Mouse (Mus musculus) stomach, embryonic 16.5 days (tissue): ENCODE data around the gene Tomm22. TPM values are rescaled to one million over a fixed set of nuclear protein-coding genes. Genes with fewer than 3 reads are reported as not detected.
A peak's percentile ranks its signal among the peaks of the same experiment; 100 is the strongest.
"Not testable (repeated sequence)": the region's sequence is repeated elsewhere in the genome, so short reads cannot be mapped to it uniquely, and the experiment has no call there.

Experiments used
- ATAC-seq: fragments of 200-750 bp; cut with Nextera tagmentation; 2 replicates; pipeline ENCODE4 v1.8.0; 2017; ENCODE audit warnings: moderate number of reproducible peaks, moderate TSS enrichment; ENCODE audit not compliant: insufficient read depth, low FRiP score
- H3K27ac ChIP-seq: fragments of 300-500 bp; sonication (generic); 2 replicates; pipeline ENCODE4 v1.5.1; 2014; ENCODE audit warnings: low read length
- H3K27me3 ChIP-seq: fragments of 300-500 bp; sonication (generic); 2 replicates; pipeline ENCODE4 v1.6.1; 2014; ENCODE audit warnings: low read length, control low read depth, mixed read lengths; ENCODE audit not compliant: control insufficient read depth, insufficient read depth
- H3K36me3 ChIP-seq: fragments of 300-500 bp; sonication (generic); 2 replicates; pipeline ENCODE4 v1.6.1; 2014; ENCODE audit warnings: low read length; ENCODE audit not compliant: control insufficient read depth, insufficient read depth
- H3K4me1 ChIP-seq: fragments of 300-500 bp; sonication (generic); 2 replicates; pipeline ENCODE4 v1.6.1; 2014; ENCODE audit warnings: low read length, control low read depth, mixed read lengths; ENCODE audit not compliant: control insufficient read depth, insufficient read depth
- H3K4me2 ChIP-seq: fragments of 300-500 bp; sonication (generic); 2 replicates; pipeline ENCODE4 v1.6.1; 2014; ENCODE audit warnings: low read depth, low read length, mixed read lengths
- H3K4me3 ChIP-seq: fragments of 300-500 bp; sonication (generic); replicated peaks from 2 replicates; pipeline ENCODE4 v1.5.1; 2014; ENCODE audit warnings: mild to moderate bottlenecking, low read length
- H3K9ac ChIP-seq: fragments of 300-500 bp; sonication (generic); 2 replicates; pipeline ENCODE4 v1.6.1; 2014; ENCODE audit warnings: low read length
- H3K9me3 ChIP-seq: fragments of 300-500 bp; sonication (generic); replicated peaks from 2 replicates; pipeline ENCODE4 v1.6.1; 2016; ENCODE audit warnings: low read length, control low read depth; ENCODE audit not compliant: control insufficient read depth
- WGBS: fragments of 180-500 bp; shearing (Covaris S2); extraction: QIAGEN DNeasy Blood & Tissue Kit; methylation state at CpG from one replicate; pipeline ENCODE4 v1.1.7; 2014; 5-methylcytosine and 5-hydroxymethylcytosine counted together
- polyA plus RNA-seq: library from polyadenylated mRNA; unstranded; fragments of >200 nt; fragmentation: Nextera tagmentation; extraction: Ambion mirVana; gene quantifications from 2 replicates; pipeline ENCODE4 v1.2.1, GENCODE M21; 2015

The Tomm22 gene
- polyA plus RNA-seq, 1 experiment from 2014 or later: 236 TPM

DNA sequence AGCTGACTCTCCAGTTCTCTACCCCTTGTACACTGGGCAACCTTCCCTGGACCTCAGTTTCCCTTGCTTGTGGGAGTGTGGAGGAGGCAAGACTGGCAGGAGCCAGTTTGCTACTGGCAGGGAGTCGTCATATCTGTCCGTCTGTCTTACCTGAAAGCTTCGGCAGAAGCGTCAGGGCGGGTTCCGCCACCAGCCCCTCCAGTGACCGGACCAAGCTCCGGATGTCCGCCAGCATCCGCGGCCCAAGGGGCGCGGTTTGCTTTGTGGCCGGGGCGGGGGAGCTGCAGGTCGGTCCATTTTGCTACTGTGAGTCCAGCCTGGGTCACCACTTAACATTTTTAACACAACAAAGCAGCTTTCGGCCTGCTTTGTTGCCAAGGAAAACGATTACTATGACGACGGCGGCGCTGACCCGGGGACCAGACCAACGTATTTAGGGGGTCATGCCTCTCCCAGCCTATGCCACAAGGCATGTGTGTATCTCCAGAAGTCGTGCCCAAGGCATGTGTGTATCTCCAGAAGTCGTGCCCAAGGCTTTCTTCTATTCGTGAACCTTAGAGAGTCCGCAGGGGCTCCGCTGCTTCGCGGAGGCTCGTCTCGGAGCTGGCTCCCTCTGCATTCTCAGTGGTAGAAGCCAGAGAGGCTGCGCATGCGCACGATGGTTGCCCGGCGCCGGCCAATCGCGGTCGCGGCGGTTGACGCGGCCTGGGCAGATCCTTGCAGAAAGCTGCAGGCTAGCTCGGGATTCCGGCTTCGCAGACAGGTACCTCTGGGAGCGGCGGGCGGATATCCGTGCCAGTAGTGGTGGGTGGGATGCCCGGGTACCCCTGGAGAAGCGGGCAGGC lies 11.9 kb upstream of the Tomm22 start, which contains the start of the genes Fam227a and Cby1:
Gene Fam227a (minus strand): TSS at position 426 of the 845 bp plus-strand sequence.
Gene Cby1 (plus strand): TSS at position 669 of the 845 bp plus-strand sequence.
- peaks cover 3% of the 10 kb centered on the region; the same call in 1 of the 2 replicates for H3K9me3 ChIP-seq
- peak within 1 kb of the TSS; percentile 96 for H3K4me2 ChIP-seq
- H3K4me1 ChIP-seq: peaks cover 6% of the 10 kb centered on the region
- peak within 1 kb of the TSS; percentile 78 for H3K4me3 ChIP-seq
- no peaks in the 10 kb centered on the region for H3K27me3 ChIP-seq
- ATAC-seq: peak; percentile 92
- peak within 1 kb of the TSS; percentile 97 for H3K27ac ChIP-seq
- peak within 1 kb of the TSS; percentile 85 for H3K9ac ChIP-seq
- no peaks in the 10 kb centered on the region for H3K36me3 ChIP-seq
- under 1% methylated on average over 55 of the region's 55 CpGs for WGBS

DNA sequence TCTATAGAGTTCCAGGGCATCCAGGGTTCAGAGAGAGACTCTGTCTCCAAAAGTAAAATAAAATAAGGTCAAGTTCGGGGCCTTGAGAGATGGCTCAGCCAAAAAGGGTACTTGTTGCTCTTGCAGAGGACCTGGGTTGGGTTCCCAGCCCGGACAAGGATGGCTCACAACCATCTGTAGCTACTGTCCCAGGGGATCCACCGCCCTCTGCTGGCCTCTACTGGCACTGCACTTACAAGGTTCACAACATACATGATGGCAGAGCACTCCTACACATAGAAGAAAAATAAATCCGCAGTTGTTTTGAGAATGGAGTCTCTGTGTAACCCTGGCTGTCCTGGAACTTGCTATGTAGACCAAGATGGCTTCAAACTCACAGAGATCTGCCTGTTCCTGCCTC lies 8.8 kb upstream of the Tomm22 start:
- no peak overlapping the region for H3K4me3 ChIP-seq
- ATAC-seq: no peak
- peaks cover 3% of the 10 kb centered on the region; the same call in 1 of the 2 replicates for H3K9me3 ChIP-seq
- no peaks in the 10 kb centered on the region for H3K36me3 ChIP-seq
- no peak overlapping the region for H3K4me2 ChIP-seq
- no peak overlapping the region for H3K27ac ChIP-seq
- 69% methylated on average over 4 of the region's 4 CpGs for WGBS
- no peaks in the 10 kb centered on the region for H3K27me3 ChIP-seq
- no peak overlapping the region for H3K9ac ChIP-seq
- H3K4me1 ChIP-seq: peaks cover 6% of the 10 kb centered on the region

DNA sequence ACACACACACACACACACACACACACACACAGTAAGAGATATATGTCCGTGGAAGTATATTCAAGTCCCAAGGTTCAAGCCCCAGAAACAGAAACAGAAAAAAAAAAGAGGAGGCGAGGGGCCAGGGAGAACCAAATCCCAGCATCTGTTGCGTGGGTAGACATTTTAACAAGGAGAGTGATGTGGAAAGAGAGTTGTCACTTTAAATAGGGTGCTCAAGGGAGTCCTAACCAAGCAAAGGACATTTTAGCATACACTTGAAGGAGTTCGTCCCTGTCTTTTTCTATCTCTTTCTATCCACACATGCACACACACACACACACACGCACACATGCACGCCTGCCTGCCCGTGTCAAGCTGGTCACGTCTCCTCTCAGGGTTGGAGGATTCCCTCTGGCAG lies 6.0 kb upstream of the Tomm22 start:
- no peak overlapping the region for H3K9ac ChIP-seq
- WGBS: 92% methylated on average over 8 of the region's 8 CpGs

DNA sequence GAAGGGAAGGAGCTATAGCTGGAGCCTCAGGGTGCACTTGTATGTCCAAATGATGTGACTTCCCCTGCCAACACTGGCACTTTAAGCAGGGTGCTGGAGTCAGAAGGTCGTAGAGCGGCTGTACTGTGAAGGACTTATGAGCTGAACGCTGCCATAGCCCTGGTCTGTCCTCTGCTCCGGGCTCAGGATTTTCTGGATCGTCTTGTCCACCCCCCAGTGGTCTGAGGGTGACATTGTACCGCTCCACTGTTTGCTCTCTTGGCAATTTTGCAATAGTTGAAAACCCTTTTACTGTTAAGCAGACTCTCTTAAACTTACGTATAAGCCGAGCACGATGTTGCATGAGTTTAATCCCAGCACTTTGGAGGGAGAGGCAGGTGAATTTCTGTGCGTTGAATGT lies 1.5 kb upstream of the Tomm22 start:
- H3K9me3 ChIP-seq: no peaks in the 10 kb centered on the region
- no peaks in the 10 kb centered on the region for H3K27me3 ChIP-seq
- no peak overlapping the region for H3K4me2 ChIP-seq
- no peaks in the 10 kb centered on the region; the same call in 1 of the 2 replicates for H3K36me3 ChIP-seq
- H3K4me1 ChIP-seq: peaks cover 6% of the 10 kb centered on the region
- 59% methylated on average over 10 of the region's 10 CpGs for WGBS
- H3K9ac ChIP-seq: no peak overlapping the region
- no peak for ATAC-seq
- no peak overlapping the region for H3K4me3 ChIP-seq
- H3K27ac ChIP-seq: no peak overlapping the region

More for the DNA sequence above, 6.0 kb upstream of the Tomm22 start:
- H3K4me2 ChIP-seq: no peak overlapping the region
- no peaks in the 10 kb centered on the region for H3K27me3 ChIP-seq
- no peak overlapping the region for H3K4me3 ChIP-seq
- ATAC-seq: no peak
- H3K36me3 ChIP-seq: no peaks in the 10 kb centered on the region
- peaks cover 3% of the 10 kb centered on the region; the same call in 1 of the 2 replicates for H3K9me3 ChIP-seq
- peaks cover 3% of the 10 kb centered on the region for H3K4me1 ChIP-seq
- no peak overlapping the region for H3K27ac ChIP-seq

DNA sequence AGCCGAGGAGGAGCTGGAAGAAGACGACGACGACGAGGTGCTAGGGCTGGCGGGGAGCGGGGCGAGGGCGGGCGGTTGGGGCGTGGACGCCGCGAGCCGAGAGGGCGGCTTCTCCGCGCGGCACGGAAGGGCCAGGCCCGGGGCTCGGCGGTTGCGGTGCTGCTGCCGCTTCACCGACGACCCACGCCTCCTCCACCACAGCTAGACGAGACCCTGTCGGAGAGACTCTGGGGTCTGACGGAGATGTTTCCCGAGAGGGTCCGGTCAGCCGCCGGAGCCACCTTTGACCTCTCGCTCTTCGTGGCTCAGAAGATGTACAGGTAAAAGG lies 275 bp downstream of the Tomm22 start:
- Histone ChIP-seq H3K9me3 (no peaks in the 10 kb centered on the region), H3K9ac (peak overlapping the region; percentile 90), H3K27me3 (no peaks in the 10 kb centered on the region), H3K27ac (peak overlapping the region; percentile 62), H3K4me3 (peak overlapping the region; percentile 89), H3K4me2 (peak overlapping the region; percentile 71), H3K36me3 (peaks cover 7% of the 10 kb centered on the region; the same call in 1 of the 2 replicates), H3K4me1 (peaks cover 6% of the 10 kb centered on the region)
- peak; percentile 37 for ATAC-seq
- WGBS: under 1% methylated on average over 37 of the region's 37 CpGs

DNA sequence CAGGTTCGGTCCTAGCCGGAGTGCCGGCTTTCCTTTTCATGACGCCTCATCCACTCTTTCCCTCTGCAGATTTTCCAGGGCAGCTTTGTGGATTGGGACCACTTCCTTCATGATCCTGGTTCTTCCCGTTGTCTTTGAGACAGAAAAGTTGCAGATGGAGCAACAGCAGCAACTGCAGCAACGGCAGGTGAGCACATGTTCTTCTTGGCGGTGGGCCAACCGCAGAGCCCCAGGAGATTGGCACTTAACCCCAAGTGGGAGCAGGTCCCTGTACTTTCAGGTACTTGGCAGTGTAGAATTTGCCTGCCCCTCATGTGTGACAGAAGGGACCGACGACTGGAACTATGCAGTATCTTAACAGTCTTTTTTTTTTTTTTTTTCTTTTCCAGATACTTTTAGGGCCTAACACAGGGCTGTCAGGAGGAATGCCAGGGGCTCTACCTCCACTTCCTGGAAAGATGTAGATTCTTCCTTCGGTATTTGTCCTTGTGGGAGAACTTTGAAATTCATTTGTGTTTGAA lies 1.2 kb downstream of the Tomm22 start:
- H3K9ac ChIP-seq: peak overlapping the region; percentile 48

DNA sequence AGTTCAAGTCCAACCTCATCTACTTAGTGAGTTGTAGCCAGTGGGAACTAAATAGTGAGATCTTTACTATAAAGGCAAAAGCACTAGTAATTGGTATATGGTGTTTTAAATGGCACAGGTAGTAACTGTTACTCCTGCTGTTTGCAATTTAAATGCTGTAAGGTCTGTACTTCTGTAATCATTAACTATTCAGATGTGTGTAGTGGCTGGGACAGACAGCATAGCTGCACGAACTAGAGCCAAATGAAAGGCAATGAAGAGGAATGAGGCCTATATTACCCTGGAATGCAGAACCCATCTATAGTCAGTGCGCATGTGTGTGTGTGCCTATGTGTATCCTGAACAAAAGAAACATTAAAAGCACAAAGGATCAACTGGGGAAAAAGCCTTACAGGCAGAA lies 7.3 kb downstream of the Tomm22 start:
- Histone ChIP-seq H3K27ac (no peak overlapping the region), H3K9ac (no peak overlapping the region), H3K4me1 (peaks cover 5% of the 10 kb centered on the region), H3K9me3 (no peaks in the 10 kb centered on the region), H3K36me3 (peaks cover 7% of the 10 kb centered on the region; the same call in 1 of the 2 replicates), H3K4me3 (no peak overlapping the region), H3K4me2 (no peak overlapping the region), H3K27me3 (no peaks in the 10 kb centered on the region)
- WGBS: 73% methylated on average over 2 of the region's 2 CpGs
- ATAC-seq: no peak

More for the DNA sequence above, 1.2 kb downstream of the Tomm22 start:
- WGBS: 72% methylated on average over 11 of the region's 11 CpGs
- Histone ChIP-seq H3K4me3 (peak overlapping the region; percentile 89), H3K4me2 (peak overlapping the region; percentile 71)
- H3K36me3 ChIP-seq, H3K4me1 ChIP-seq, ATAC-seq, H3K27me3 ChIP-seq, H3K9me3 ChIP-seq, H3K27ac ChIP-seq: not testable (repeated sequence)

DNA sequence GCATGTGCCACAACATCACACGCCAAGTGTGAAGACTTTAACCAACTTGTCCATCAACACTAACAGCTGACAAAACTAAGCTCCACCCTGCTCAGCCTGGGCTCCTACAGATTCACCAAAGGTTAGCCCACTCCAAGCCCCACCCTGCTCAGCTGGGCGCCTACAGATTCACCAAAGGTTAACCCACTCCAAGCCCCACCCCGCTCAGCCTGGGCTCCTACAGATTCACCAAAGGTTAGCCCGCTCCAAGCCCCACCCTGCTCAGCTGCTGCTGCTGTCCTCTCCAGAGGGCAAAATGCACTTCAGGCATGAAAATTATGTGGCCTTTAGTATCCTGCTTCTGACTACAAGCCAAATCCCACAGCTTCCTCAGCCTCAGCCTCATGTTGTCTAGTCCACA lies 11.3 kb downstream of the Tomm22 start:
- H3K27ac ChIP-seq: no peak overlapping the region
- no peak overlapping the region for H3K4me3 ChIP-seq
- no peak overlapping the region for H3K9ac ChIP-seq
- no peak overlapping the region for H3K4me2 ChIP-seq
- no peak for ATAC-seq
- no peaks in the 10 kb centered on the region for H3K27me3 ChIP-seq
- 86% methylated on average over 4 of the region's 4 CpGs for WGBS
- no peaks in the 10 kb centered on the region for H3K36me3 ChIP-seq
- H3K4me1 ChIP-seq: peaks cover 41% of the 10 kb centered on the region
- no peaks in the 10 kb centered on the region for H3K9me3 ChIP-seq

DNA sequence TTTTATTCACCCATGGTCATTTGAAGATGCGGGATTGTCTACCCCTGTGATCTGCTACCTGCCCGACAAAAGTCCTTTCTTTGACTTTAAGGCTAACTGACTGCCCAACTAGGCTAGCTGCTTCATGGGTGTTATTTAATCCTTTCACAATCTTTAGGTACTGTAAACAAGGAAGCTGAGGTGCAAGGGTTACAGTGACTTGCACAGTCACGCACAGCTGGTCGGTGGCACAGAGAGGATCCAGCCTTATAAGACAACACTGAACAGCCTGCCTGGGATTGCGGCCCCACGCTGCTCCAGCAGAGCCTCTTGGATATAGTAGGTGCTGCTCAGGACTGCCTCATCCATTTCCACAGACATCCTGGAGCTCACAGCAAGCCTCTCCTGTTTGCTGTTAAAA lies 12.5 kb downstream of the Tomm22 start:
- H3K27me3 ChIP-seq: no peaks in the 10 kb centered on the region
- H3K4me3 ChIP-seq: no peak overlapping the region
- H3K4me2 ChIP-seq: 0 out of 2 replicates have a peak overlapping the region, but pooled peaks have one; percentile 10
- H3K4me1 ChIP-seq: peaks cover 41% of the 10 kb centered on the region
- H3K36me3 ChIP-seq: no peaks in the 10 kb centered on the region
- peak overlapping the region; percentile 29; the same call in 1 of the 2 replicates for H3K9ac ChIP-seq
- 66% methylated on average over 6 of the region's 6 CpGs for WGBS
- no peak overlapping the region for H3K27ac ChIP-seq
- no peak for ATAC-seq
- no peaks in the 10 kb centered on the region for H3K9me3 ChIP-seq
